Mouse (Mus musculus) hindbrain, embryonic 16.5 days (tissue): ENCODE results near the gene Rnf103. TPM values are rescaled to one million over a fixed set of nuclear protein-coding genes. Genes with fewer than 3 reads are reported as not detected.
"Not testable (repeated sequence)": the region's sequence is repeated elsewhere in the genome, so short reads cannot be mapped to it uniquely, and the experiment has no call there.

Source experiments
- ATAC-seq: fragments of 200-750 bp; cut with Nextera tagmentation; 2 replicates; pipeline ENCODE4 v1.8.0; 2017; ENCODE audit warnings: moderate TSS enrichment, moderate library complexity
- H3K27ac ChIP-seq: fragments of 300-500 bp; sonication (generic); 2 replicates; pipeline ENCODE4 v1.5.1; 2014; ENCODE audit warnings: low read depth, mild to moderate bottlenecking, control low read depth, low read length, moderate library complexity
- H3K27me3 ChIP-seq: fragments of 300-500 bp; sonication (generic); replicated peaks from 2 replicates; pipeline ENCODE4 v1.6.1; 2014; ENCODE audit warnings: low read length; ENCODE audit not compliant: control insufficient read depth, insufficient read depth
- H3K36me3 ChIP-seq: fragments of 300-500 bp; sonication (generic); 2 replicates; pipeline ENCODE4 v1.6.1; 2014; ENCODE audit warnings: mild to moderate bottlenecking, low read length, moderate library complexity, mixed read lengths; ENCODE audit not compliant: control insufficient read depth, insufficient read depth
- H3K4me1 ChIP-seq: fragments of 300-500 bp; sonication (generic); 2 replicates; pipeline ENCODE4 v1.6.1; 2014; ENCODE audit warnings: low read depth, low read length; ENCODE audit not compliant: control insufficient read depth, insufficient read depth
- H3K4me2 ChIP-seq: fragments of 300-500 bp; sonication (generic); 2 replicates; pipeline ENCODE4 v1.6.1; 2014; ENCODE audit warnings: mild to moderate bottlenecking, low read length, control low read depth, moderate library complexity
- H3K4me3 ChIP-seq: fragments of 300-500 bp; sonication (generic); 2 replicates; pipeline ENCODE4 v1.5.1; 2014; ENCODE audit warnings: mild to moderate bottlenecking, low read length, control low read depth, moderate library complexity
- H3K9ac ChIP-seq: fragments of 300-500 bp; sonication (generic); 2 replicates; pipeline ENCODE4 v1.6.1; 2014; ENCODE audit warnings: low read depth, mild to moderate bottlenecking, control low read depth, low read length, moderate library complexity
- H3K9me3 ChIP-seq: fragments of 300-500 bp; sonication (generic); 2 replicates; pipeline ENCODE4 v1.6.1; 2014; ENCODE audit warnings: mild to moderate bottlenecking, low read length, moderate library complexity; ENCODE audit not compliant: control insufficient read depth
- WGBS: fragments of 180-500 bp; shearing (Covaris S2); extraction: QIAGEN DNeasy Blood & Tissue Kit; methylation state at CpG from one replicate; pipeline ENCODE4 v1.1.7; 2014; 5-methylcytosine and 5-hydroxymethylcytosine counted together
- polyA plus RNA-seq: library from polyadenylated mRNA; unstranded; fragments of >200 nt; fragmentation: Nextera tagmentation; extraction: Ambion mirVana; gene quantifications from 2 replicates; pipeline ENCODE4 v1.2.1, GENCODE M21; 2015

The Rnf103 gene
- polyA plus RNA-seq: 14.0 and 21.5 TPM in 2 replicates

DNA sequence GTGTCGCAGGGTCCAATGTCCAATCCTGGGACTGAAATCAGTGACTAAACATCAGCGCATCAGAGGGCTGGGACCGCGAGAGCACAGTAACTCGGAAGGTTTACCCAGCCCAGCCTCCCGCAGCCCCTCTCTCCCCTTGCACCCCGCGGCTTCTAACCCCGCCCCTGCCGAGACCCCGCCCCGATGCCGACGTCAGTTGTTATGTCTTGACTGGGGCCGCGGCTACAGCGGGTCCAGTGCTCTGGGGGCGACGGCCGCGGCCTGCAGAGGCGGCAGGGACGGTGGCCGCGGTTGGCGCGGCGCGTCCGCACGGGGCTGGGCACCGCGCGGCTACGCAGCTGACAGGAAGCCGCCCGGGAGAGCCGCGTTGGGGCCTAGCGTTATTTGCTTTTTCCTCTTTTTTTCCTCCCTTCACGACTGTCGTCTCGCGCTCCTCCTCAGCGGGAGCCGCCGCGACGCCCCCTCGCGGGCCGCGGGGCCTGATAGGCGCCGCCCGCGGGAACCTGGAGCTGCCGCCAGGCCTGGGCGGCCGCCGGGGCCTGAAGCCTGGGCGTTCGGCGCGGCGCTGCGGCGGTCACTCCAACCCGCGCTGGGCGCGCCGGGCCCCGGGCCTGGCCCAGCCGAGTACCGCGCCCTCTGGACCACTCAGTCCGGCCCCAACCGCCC, at the start of gene Rnf103:
Gene Rnf103, plus strand, starts transcription at position 220 of the 666 bp plus-strand sequence.
- peak within 1 kb of the TSS; percentile 68 for H3K4me3 ChIP-seq
- ATAC-seq: peak; percentile 98
- no peaks in the 10 kb centered on the region for H3K27me3 ChIP-seq
- WGBS: under 1% methylated on average over 71 of the region's 79 CpGs
- H3K4me2 ChIP-seq: peak within 1 kb of the TSS; percentile 72
- peaks cover 9% of the 10 kb centered on the region for H3K4me1 ChIP-seq
- H3K9ac ChIP-seq: peak within 1 kb of the TSS; percentile 91
- no peaks in the 10 kb centered on the region for H3K9me3 ChIP-seq
- peak within 1 kb of the TSS; percentile 97 for H3K27ac ChIP-seq
- no peaks in the 10 kb centered on the region for H3K36me3 ChIP-seq

GRCm38 (mm10) chr6:71444756-71445155, 48.9 kb upstream of the Rnf103 start:
- WGBS: 79% methylated on average over 1 of the region's 1 CpGs

GRCm38 (mm10) chr6:71445560-71445959, 48.1 kb upstream of the Rnf103 start:
- Histone ChIP-seq H3K27ac (no peak overlapping the region), H3K9ac (no peak overlapping the region), H3K4me1 (peaks cover 10% of the 10 kb centered on the region), H3K27me3 (no peaks in the 10 kb centered on the region), H3K36me3 (no peaks in the 10 kb centered on the region), H3K4me2 (no peak overlapping the region), H3K9me3 (no peaks in the 10 kb centered on the region), H3K4me3 (no peak overlapping the region)
- 88% methylated on average over 6 of the region's 6 CpGs for WGBS
- no peak for ATAC-seq

More at GRCm38 (mm10) chr6:71444756-71445155, 48.9 kb upstream of the Rnf103 start:
- no peak overlapping the region for H3K4me3 ChIP-seq
- no peak overlapping the region for H3K27ac ChIP-seq
- H3K36me3 ChIP-seq: no peaks in the 10 kb centered on the region
- no peak overlapping the region for H3K9ac ChIP-seq
- H3K4me1 ChIP-seq: peaks cover 10% of the 10 kb centered on the region
- ATAC-seq: no peak
- H3K4me2 ChIP-seq: no peak overlapping the region
- H3K27me3 ChIP-seq: no peaks in the 10 kb centered on the region
- no peaks in the 10 kb centered on the region for H3K9me3 ChIP-seq

DNA sequence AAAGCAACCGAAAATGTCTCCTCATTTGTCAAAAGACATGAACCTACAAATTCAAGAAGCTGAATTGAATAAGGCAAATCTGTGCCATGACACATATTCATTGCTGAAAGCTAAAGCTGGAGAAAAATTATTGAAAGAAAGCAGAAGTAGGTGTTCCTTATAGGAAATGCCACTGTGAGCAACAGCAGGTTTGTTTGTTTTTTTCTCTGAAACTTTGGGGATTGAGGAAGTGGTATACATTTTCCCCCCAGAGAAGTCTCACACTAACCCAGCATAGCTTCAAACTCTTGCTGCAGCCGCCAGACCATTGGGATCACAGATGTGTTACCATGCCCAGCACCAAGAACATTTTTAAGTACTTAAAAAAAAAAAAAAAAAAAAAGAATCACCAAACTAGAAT, 40.9 kb upstream of the Rnf103 start:
- no peak overlapping the region for H3K4me3 ChIP-seq
- no peak overlapping the region for H3K4me2 ChIP-seq
- no peak for ATAC-seq
- WGBS: 85% methylated on average over 2 of the region's 2 CpGs
- no peaks in the 10 kb centered on the region for H3K4me1 ChIP-seq
- H3K27ac ChIP-seq: no peak overlapping the region
- H3K27me3 ChIP-seq: no peaks in the 10 kb centered on the region
- no peak overlapping the region for H3K9ac ChIP-seq
- H3K36me3 ChIP-seq: no peaks in the 10 kb centered on the region
- no peaks in the 10 kb centered on the region for H3K9me3 ChIP-seq

DNA sequence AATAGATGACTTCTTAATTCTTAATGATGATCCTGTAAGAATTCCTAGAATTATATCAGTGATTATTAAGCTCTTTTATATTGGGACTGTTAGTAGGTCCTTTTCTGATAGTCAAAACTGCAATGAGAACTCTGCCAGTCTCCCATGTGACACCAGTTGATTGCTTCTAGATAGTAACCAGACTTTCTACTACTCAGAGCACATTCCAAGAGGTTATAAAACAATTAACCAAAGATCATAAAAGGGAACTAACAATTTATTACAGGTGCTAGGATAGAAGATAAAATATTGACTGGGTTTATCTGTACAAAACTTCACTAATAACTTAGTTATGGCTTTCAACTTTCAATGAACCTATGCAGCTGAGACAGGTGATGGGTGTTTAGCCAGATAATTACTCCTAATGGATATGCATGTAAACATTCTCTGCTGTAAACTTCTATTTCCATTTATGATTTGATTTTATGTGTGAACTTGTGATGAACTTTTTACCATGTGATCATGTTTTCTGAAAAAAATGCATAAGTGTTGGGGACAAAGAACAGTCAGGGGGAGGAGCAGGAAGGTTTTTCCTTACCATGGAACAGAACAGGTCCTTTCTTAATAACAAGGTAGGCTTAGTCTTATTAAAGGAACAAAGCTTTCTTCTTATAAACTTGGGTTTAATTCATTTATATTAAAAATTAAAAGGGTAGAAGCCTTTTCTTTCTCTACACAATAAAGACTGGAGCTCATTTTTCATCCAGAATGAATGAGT, 39.5 kb upstream of the Rnf103 start:
- H3K4me3 ChIP-seq, H3K27me3 ChIP-seq, H3K36me3 ChIP-seq, H3K9ac ChIP-seq, H3K4me1 ChIP-seq, H3K27ac ChIP-seq, H3K9me3 ChIP-seq, ATAC-seq, H3K4me2 ChIP-seq: not testable (repeated sequence)

DNA sequence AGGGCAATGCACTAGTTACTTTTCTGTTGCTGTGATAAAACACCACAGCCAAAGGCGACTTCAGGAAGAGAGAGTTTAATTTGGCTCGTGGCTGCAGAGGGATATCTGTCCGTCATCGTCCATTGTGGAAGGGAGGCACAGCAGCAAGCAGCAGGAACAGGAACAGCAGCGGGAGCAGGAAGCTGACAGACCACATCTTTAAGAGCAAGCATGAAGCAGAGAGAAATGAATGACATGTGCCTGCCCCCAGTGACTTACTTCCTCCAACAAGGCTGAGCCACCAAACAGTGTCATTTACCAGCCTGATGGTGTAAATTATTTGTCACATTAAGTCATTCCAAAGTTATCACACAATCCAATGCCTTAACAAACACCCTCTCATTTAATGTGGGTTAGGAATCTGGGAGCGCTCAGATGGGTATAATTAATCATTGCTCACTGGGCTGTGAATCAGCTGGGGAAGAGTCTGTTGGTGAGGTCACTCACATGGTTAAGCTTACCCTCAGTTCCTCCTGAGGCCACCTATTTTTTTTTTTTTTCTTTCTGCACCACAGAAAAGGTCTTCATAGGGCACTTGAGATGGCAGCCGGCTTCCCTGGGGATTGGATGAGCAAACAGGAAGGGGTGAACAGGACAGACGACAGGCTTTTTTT, 35.6 kb upstream of the Rnf103 start:
- Histone ChIP-seq H3K36me3 (no peaks in the 10 kb centered on the region), H3K27ac (no peak overlapping the region), H3K9me3 (no peaks in the 10 kb centered on the region), H3K4me2 (no peak overlapping the region), H3K4me3 (no peak overlapping the region), H3K27me3 (no peaks in the 10 kb centered on the region), H3K9ac (no peak overlapping the region), H3K4me1 (no peaks in the 10 kb centered on the region)
- ATAC-seq: no peak
- WGBS: 76% methylated on average over 8 of the region's 8 CpGs

DNA sequence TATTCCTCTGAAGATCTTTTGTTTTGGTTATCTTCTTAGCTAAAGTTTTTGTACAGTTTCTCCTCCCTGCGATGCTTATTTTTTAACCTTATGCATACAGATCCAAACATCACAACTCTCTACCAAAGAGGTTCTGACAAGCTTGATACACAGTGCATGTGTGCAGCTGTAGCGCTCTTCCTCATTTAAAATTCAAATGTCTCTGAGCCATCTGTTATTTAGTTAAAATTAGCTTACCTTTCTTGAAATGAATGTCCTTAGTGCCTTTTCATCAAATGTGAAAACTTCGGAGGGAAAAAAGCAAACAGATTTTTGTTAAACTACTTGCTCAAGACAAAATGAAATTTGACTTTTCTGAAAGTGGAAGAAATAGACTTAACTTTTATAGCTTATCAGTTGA, 28.5 kb upstream of the Rnf103 start:
- 54% methylated on average over 3 of the region's 3 CpGs for WGBS
- H3K9me3 ChIP-seq: no peaks in the 10 kb centered on the region
- no peak for ATAC-seq

GRCm38 (mm10) chr6:71467766-71468165, 25.9 kb upstream of the Rnf103 start:
- 75% methylated on average over 4 of the region's 4 CpGs for WGBS
- no peak overlapping the region for H3K4me3 ChIP-seq
- H3K27ac ChIP-seq: no peak overlapping the region
- H3K36me3 ChIP-seq: no peaks in the 10 kb centered on the region
- ATAC-seq: no peak
- no peak overlapping the region for H3K4me2 ChIP-seq
- H3K4me1 ChIP-seq: no peaks in the 10 kb centered on the region
- H3K9ac ChIP-seq: no peak overlapping the region
- H3K9me3 ChIP-seq: no peaks in the 10 kb centered on the region
- no peaks in the 10 kb centered on the region for H3K27me3 ChIP-seq

More for the DNA sequence above, 28.5 kb upstream of the Rnf103 start:
- Histone ChIP-seq H3K4me1 (no peaks in the 10 kb centered on the region), H3K27ac (no peak overlapping the region), H3K9ac (no peak overlapping the region), H3K4me3 (no peak overlapping the region), H3K27me3 (no peaks in the 10 kb centered on the region), H3K36me3 (no peaks in the 10 kb centered on the region), H3K4me2 (no peak overlapping the region)

DNA sequence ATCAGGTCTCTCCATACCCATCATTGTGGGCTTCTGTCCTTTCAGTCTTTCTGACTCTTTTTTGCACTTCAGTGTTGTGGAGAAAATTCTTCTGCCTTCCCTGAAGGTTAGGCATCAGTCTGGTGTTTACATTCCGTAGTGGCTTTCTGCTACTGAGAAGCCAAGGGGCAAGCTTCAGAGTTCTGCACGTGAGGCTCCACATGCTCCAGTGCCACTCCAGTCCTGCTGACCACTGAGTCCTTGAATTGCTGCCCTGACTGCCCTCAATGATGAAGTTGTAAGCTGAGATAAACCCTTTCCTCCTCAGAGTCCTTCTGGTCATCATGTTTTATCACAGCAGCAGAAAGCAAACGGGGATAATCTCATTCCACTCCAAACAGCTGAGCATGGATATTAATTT, 24.4 kb upstream of the Rnf103 start:
- Histone ChIP-seq H3K4me3 (no peak overlapping the region), H3K4me2 (no peak overlapping the region), H3K9ac (no peak overlapping the region), H3K27ac (no peak overlapping the region), H3K36me3 (no peaks in the 10 kb centered on the region), H3K9me3 (no peaks in the 10 kb centered on the region), H3K4me1 (no peaks in the 10 kb centered on the region), H3K27me3 (no peaks in the 10 kb centered on the region)
- ATAC-seq: no peak
- WGBS: 75% methylated on average over 3 of the region's 3 CpGs
